Mouse (Mus musculus): ENCODE results near the gene Gm20403. TPM values are rescaled to one million over a fixed set of nuclear protein-coding genes. Genes with fewer than 3 reads are reported as not detected.

Gm20403 gene
- not detected in 2 replicates for polyA plus RNA-seq (2015; fragmentation: Nextera tagmentation; extraction: Ambion mirVana)

DNA sequence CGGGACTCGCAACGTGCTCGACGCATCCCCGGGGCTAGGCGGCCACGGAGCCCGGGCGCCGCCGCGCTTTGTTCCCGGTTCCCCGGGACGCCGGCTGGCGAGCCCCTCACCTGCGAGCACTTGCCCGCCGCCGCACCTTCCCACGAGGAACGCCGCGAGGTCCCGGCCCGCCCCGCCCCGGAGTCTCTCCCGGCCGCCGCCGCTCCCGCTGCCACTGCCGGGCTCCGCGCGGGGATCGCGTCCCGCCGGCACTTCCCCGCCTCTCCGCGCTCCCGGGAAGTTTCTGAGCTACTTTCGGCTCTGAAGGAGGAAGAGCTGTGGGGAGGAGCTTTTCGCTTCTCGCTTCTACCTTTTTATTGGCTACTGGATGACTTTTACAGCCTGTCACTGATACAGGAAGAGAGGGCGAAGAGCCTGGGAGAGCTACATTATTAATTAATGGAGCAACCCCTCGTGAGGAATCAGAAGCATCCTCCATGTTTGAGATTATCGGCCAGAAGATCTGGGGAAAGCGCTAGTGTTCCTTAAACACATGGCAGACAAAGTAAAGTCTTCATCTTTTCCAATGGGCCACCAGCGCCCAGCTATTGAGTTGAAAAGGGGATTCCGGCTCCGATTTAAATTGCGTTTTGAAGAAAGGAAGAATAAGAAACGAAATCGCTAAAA is at the start of gene Gm20403:
Gene Gm20403 (minus strand): TSS at position 478 of the 666 bp plus-strand sequence.
- peak; percentile 81 for ATAC-seq (ENCODE audit: insufficient read depth, low FRiP score, low read depth)
- Histone ChIP-seq H3K27me3 (replicated peaks) (no peaks in the 10 kb centered on the region), H3K9ac (peak within 1 kb of the TSS; percentile 81), H3K9me3 (no peaks in the 10 kb centered on the region), H3K36me3 (no peaks in the 10 kb centered on the region; the same call in 1 of the 2 replicates), H3K27ac (peak within 1 kb of the TSS; percentile 92), H3K4me2 (peak within 1 kb of the TSS; percentile 86), H3K4me3 (replicated peaks) (peak within 1 kb of the TSS; percentile 84), H3K4me1 (no peaks in the 10 kb centered on the region)
- under 1% methylated on average over 54 of the region's 60 CpGs for WGBS

DNA sequence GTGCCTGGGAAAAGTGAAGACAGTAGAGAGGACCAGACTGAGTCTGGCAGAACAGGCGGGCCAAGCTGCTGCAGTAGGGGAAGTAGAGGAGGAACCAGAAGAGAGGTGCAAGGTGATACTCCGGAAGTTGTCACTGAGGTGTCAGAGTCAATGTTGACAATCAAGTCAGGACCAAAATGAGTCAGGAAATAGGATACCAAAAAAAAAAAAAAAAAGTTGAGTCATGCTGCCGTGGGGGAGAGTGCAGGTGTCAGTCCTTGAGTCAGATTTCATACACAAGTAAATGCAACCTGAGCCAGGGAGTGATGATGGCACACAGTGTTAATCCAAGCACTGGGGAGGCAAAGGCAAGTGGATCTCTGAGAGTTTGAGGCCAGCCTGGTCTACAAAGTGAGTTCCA is 40.8 kb upstream of the Gm20403 start:
- WGBS: 25% methylated on average over 3 of the region's 3 CpGs
- no peak overlapping the region for H3K27ac ChIP-seq
- H3K9ac ChIP-seq: no peak overlapping the region
- H3K36me3 ChIP-seq: no peaks in the 10 kb centered on the region
- ATAC-seq (ENCODE audit: insufficient read depth, low FRiP score, low read depth): no peak
- H3K4me1 ChIP-seq: no peaks in the 10 kb centered on the region
- no peak overlapping the region for H3K4me2 ChIP-seq
- H3K27me3 ChIP-seq (replicated peaks): no peaks in the 10 kb centered on the region
- H3K9me3 ChIP-seq: no peaks in the 10 kb centered on the region
- H3K4me3 ChIP-seq (replicated peaks): no peak overlapping the region

- no peaks in the 10 kb centered on the region for H3K9me3 ChIP-seq
- no peak for ATAC-seq (ENCODE audit: insufficient read depth, low FRiP score, low read depth)
- no peak overlapping the region for H3K9ac ChIP-seq
- no peaks in the 10 kb centered on the region for H3K36me3 ChIP-seq
- H3K27me3 ChIP-seq (replicated peaks): no peaks in the 10 kb centered on the region
- 66% methylated on average over 2 of the region's 2 CpGs for WGBS
- H3K4me2 ChIP-seq: no peak overlapping the region
- no peaks in the 10 kb centered on the region for H3K4me1 ChIP-seq
- H3K27ac ChIP-seq: no peak overlapping the region
- no peak overlapping the region for H3K4me3 ChIP-seq (replicated peaks)
Measured at GRCm38 (mm10) chr12:55023284-55023683, 37.0 kb upstream of the Gm20403 start.

GRCm38 (mm10) chr12:55019421-55019877 is 33.1 kb upstream of the Gm20403 start:
- no peaks in the 10 kb centered on the region for H3K27me3 ChIP-seq (replicated peaks)
- H3K4me1 ChIP-seq: no peaks in the 10 kb centered on the region
- no peaks in the 10 kb centered on the region for H3K9me3 ChIP-seq
- no peak for ATAC-seq (ENCODE audit: insufficient read depth, low FRiP score, low read depth)
- WGBS: 78% methylated on average over 7 of the region's 7 CpGs
- no peak overlapping the region for H3K27ac ChIP-seq
- no peak overlapping the region for H3K4me3 ChIP-seq (replicated peaks)
- no peak overlapping the region for H3K9ac ChIP-seq
- no peaks in the 10 kb centered on the region for H3K36me3 ChIP-seq
- H3K4me2 ChIP-seq: no peak overlapping the region

DNA sequence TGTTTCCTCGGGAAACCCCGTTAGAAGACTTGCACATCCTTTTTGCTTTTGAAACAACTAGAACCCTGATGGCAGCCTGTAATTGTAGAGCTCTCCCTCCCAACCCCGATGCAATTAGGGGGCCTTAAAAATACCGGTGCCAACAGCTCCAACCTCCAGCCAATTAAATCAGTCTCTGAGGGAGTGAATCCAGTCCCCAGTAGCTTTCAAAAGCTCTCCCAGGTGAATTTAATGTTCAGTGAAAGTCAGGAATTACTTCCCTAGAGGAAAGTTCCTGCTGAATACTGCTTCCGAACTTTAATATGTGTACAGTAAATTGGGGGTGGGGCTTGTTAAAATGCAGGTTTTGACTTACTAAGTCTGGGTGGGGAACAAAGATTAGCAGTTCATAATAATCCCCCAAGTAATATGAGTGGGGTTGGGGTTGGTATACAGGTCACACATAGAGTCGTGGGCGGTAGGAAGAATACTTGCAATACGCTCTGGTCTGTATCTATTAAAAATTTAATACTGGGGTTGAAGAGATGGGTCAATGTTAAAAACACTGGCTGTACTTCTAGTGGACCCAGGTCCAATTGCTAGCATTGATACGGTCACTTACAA is 30.9 kb upstream of the Gm20403 start:
- ATAC-seq (ENCODE audit: insufficient read depth, low FRiP score, low read depth): no peak
- H3K9me3 ChIP-seq: no peaks in the 10 kb centered on the region
- H3K9ac ChIP-seq: no peak overlapping the region
- H3K4me3 ChIP-seq (replicated peaks): no peak overlapping the region
- H3K27me3 ChIP-seq (replicated peaks): no peaks in the 10 kb centered on the region
- H3K36me3 ChIP-seq: no peaks in the 10 kb centered on the region
- WGBS: 72% methylated on average over 9 of the region's 9 CpGs
- no peaks in the 10 kb centered on the region for H3K4me1 ChIP-seq
- no peak overlapping the region for H3K27ac ChIP-seq
- H3K4me2 ChIP-seq: no peak overlapping the region

GRCm38 (mm10) chr12:55016339-55017118 is 30.2 kb upstream of the Gm20403 start:
- H3K4me3 ChIP-seq (replicated peaks): no peak overlapping the region
- no peaks in the 10 kb centered on the region for H3K27me3 ChIP-seq (replicated peaks)
- no peaks in the 10 kb centered on the region for H3K36me3 ChIP-seq
- H3K9ac ChIP-seq: no peak overlapping the region
- 69% methylated on average over 8 of the region's 8 CpGs for WGBS
- H3K9me3 ChIP-seq: no peaks in the 10 kb centered on the region
- no peak overlapping the region for H3K27ac ChIP-seq
- H3K4me2 ChIP-seq: no peak overlapping the region
- H3K4me1 ChIP-seq: no peaks in the 10 kb centered on the region
- no peak for ATAC-seq (ENCODE audit: insufficient read depth, low FRiP score, low read depth)

DNA sequence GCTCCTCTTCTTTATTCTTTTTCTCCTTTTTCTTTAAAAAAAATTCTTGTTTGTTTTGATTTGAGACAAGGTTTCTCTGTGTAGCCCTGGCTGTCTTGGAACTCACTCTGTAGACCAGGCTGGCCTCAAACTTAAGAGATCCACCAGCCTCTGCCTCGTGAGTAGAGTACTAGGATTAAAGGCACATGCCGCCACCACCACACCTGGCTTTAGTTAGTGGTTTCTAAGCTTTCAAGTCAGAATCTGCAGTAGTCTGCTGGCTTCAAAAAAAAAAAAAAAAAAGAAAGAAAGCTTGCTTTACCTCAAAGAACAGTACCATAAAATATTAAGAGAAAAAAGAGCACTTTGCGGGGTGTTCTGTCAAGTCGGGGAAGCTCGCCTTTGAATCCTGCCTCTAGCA is 29.1 kb upstream of the Gm20403 start:
- Histone ChIP-seq H3K27ac (no peak overlapping the region), H3K9me3 (no peaks in the 10 kb centered on the region), H3K4me2 (no peak overlapping the region), H3K9ac (no peak overlapping the region), H3K36me3 (no peaks in the 10 kb centered on the region), H3K4me3 (replicated peaks) (no peak overlapping the region), H3K4me1 (no peaks in the 10 kb centered on the region), H3K27me3 (replicated peaks) (no peaks in the 10 kb centered on the region)
- no peak for ATAC-seq (ENCODE audit: insufficient read depth, low FRiP score, low read depth)
- WGBS: 85% methylated on average over 5 of the region's 5 CpGs

DNA sequence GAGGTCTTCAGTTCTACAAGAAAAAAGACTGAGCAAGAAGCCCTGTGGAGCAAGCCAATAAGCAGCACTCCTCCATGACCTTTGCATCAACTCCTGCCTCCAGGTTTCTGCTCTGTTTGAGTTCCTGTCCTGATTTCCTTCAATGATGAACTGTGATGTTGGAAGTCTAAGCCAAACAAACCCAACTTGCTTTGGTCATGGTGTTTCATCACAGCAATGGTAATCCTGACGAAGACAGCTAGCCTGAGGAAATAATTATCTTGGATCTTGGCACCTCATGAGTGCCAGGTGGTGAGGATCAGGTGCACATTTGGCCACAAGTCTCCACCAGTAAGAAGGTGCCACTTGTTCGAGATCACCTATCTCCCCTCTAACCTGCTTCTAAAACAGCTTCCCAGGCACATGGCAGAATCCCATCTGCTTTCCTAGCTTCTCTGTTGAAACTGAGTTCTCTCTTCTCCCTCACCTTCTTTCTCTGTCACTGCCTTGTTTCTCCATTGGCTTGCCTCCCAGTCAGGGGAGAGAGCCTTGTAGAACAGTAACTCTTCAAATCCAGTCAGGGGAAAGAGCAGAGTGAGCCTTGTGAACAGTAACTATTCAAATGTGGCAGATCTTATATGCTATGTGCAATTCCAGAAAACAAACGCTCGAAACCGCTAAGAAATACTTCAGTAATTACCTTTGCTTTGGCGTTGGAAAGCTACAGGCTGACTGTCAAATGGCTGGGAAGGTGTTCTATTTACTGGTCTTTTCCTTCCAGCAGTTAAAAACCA is 27.5 kb upstream of the Gm20403 start, which contains the start of gene Baz1a:
Gene Baz1a (minus strand): TSS at position 723 of the 773 bp plus-strand sequence.
- no peaks in the 10 kb centered on the region for H3K4me1 ChIP-seq
- 79% methylated on average over 6 of the region's 6 CpGs for WGBS
- no peaks in the 10 kb centered on the region for H3K36me3 ChIP-seq
- H3K9ac ChIP-seq: no peak within 1 kb of the TSS
- no peak within 1 kb of the TSS for H3K4me3 ChIP-seq (replicated peaks)
- no peaks in the 10 kb centered on the region for H3K27me3 ChIP-seq (replicated peaks)
- H3K27ac ChIP-seq: no peak within 1 kb of the TSS
- no peaks in the 10 kb centered on the region for H3K9me3 ChIP-seq
- ATAC-seq (ENCODE audit: insufficient read depth, low FRiP score, low read depth): no peak
- H3K4me2 ChIP-seq: no peak within 1 kb of the TSS

GRCm38 (mm10) chr12:55013031-55013430 is 26.7 kb upstream of the Gm20403 start:
- no peak for ATAC-seq (ENCODE audit: insufficient read depth, low FRiP score, low read depth)
- Histone ChIP-seq H3K27me3 (replicated peaks) (no peaks in the 10 kb centered on the region), H3K9ac (no peak overlapping the region), H3K4me2 (no peak overlapping the region), H3K9me3 (no peaks in the 10 kb centered on the region), H3K27ac (no peak overlapping the region), H3K36me3 (no peaks in the 10 kb centered on the region), H3K4me1 (no peaks in the 10 kb centered on the region), H3K4me3 (replicated peaks) (no peak overlapping the region)
- WGBS: 68% methylated on average over 1 of the region's 1 CpGs

DNA sequence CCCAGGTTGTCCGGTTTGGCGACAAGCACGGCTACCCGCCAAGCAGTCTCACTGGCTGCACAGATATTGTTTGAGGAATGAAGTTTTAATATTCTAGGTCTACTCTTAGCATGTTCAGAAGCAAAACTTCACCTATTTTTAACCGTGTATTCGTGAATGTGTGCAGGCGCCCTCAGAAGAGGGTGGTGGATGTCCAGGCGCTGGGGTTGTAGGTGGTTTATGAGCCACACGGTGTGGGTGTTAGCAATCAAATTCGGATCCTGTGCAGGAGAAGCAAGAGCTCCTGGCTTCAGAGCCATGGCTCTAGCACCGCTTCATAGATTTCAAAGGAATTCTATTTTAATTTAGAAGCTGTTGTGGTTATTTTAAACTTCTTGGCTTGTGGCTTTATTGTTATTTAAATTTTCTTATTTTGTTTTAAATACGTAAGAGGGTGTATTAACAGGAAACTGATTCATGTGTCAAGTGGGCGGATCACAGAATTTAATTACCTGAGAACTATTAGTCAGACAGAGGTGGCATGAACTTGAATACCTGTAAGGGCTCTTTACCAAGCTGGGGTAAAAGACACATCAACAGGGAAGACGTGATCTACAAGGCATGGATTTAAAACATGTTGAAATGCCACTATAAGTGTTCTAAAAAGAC is 21.2 kb upstream of the Gm20403 start:
- WGBS: 80% methylated on average over 14 of the region's 14 CpGs
- no peaks in the 10 kb centered on the region for H3K9me3 ChIP-seq
- H3K4me3 ChIP-seq (replicated peaks): no peak overlapping the region
- H3K36me3 ChIP-seq: no peaks in the 10 kb centered on the region
- H3K27me3 ChIP-seq (replicated peaks): no peaks in the 10 kb centered on the region
- H3K9ac ChIP-seq: no peak overlapping the region
- no peak overlapping the region for H3K4me2 ChIP-seq
- ATAC-seq (ENCODE audit: insufficient read depth, low FRiP score, low read depth): no peak
- H3K27ac ChIP-seq: no peak overlapping the region
- no peaks in the 10 kb centered on the region for H3K4me1 ChIP-seq

GRCm38 (mm10) chr12:55006071-55006470 is 19.7 kb upstream of the Gm20403 start:
- 90% methylated on average over 7 of the region's 7 CpGs for WGBS
- no peak overlapping the region for H3K4me2 ChIP-seq
- H3K4me3 ChIP-seq (replicated peaks): no peak overlapping the region
- H3K27me3 ChIP-seq (replicated peaks): no peaks in the 10 kb centered on the region
- no peak for ATAC-seq (ENCODE audit: insufficient read depth, low FRiP score, low read depth)
- no peaks in the 10 kb centered on the region for H3K4me1 ChIP-seq
- no peak overlapping the region for H3K9ac ChIP-seq
- no peaks in the 10 kb centered on the region for H3K36me3 ChIP-seq
- H3K27ac ChIP-seq: no peak overlapping the region
- H3K9me3 ChIP-seq: no peaks in the 10 kb centered on the region
